Mouse (Mus musculus) layer of hippocampus, adult 6 months (tissue): ENCODE measurements around the gene Sprr2i. TPM values are rescaled to one million over a fixed set of nuclear protein-coding genes. Genes with fewer than 3 reads are reported as not detected.

Source experiments
- long read RNA-seq, 2 experiments: library from polyadenylated mRNA; unstranded; transcript quantifications; one replicate each; pipeline ENCODE4 v2.0.0; 2019 to 2020
- polyA plus RNA-seq: library from polyadenylated mRNA; unstranded; fragments of <200 nt; fragmentation: Nextera tagmentation; gene quantifications from 2 replicates; pipeline ENCODE4 v1.2.3, GENCODE M21; 2021

Gene Sprr2i
- polyA plus RNA-seq, result not detected in 2 replicates
- long read RNA-seq, experiment 1, result 0 reads
- long read RNA-seq, experiment 2, result 0 reads

GRCm38 (mm10) chr3:92407691-92408090 is at the start of gene Sprr2i:
Sprr2i (plus strand) TSS chr3:92407991.

GRCm38 (mm10) chr3:92364887-92365286 is 42.9 kb upstream of the Sprr2i start, which contains the start of gene Sprr2f:
Sprr2f (plus strand) TSS chr3:92365187.

GRCm38 (mm10) chr3:92385385-92385784 is 22.4 kb upstream of the Sprr2i start, which contains the start of gene Sprr2h:
Sprr2h (plus strand) TSS chr3:92385685.

GRCm38 (mm10) chr3:92417782-92418181 is 10.0 kb downstream of the Sprr2i start, which contains the start of gene Sprr2j-ps:
Sprr2j-ps (plus strand) TSS chr3:92418082.

GRCm38 (mm10) chr3:92429323-92429722 is 21.5 kb downstream of the Sprr2i start, which contains the start of gene Gm9774:
Gm9774 (minus strand) TSS chr3:92429423.

GRCm38 (mm10) chr3:92432282-92432681 is 24.5 kb downstream of the Sprr2i start, which contains the start of gene Sprr2k:
Sprr2k (plus strand) TSS chr3:92432582.

GRCm38 (mm10) chr3:92438689-92439088 is 30.9 kb downstream of the Sprr2i start, which contains the start of gene Sprr1b:
Sprr1b (minus strand) TSS chr3:92438789.

GRCm38 (mm10) chr3:92458620-92459019 is 50.8 kb downstream of the Sprr2i start, which contains the start of gene Sprr3:
Sprr3 (minus strand) TSS chr3:92458720.

Other genes starting within 250 kb of the Sprr2i start
- not detected in 2 replicates for gene Sprr2a1, start 192.2 kb upstream of the Sprr2i start, polyA plus RNA-seq
- gene Sprr2a2, start 192.1 kb upstream of the Sprr2i start, polyA plus RNA-seq, result 0.21 TPM in 2 replicates
- gene Sprr2a3, start 122.6 kb upstream of the Sprr2i start, polyA plus RNA-seq, result not detected in 2 replicates
- not detected in 2 replicates for gene Sprr2b, start 91.4 kb upstream of the Sprr2i start, polyA plus RNA-seq
- not detected in 2 replicates for gene Sprr2d, start 68.9 kb upstream of the Sprr2i start, polyA plus RNA-seq
- gene Sprr2e, start 55.8 kb upstream of the Sprr2i start, polyA plus RNA-seq, result not detected in 2 replicates
- gene Sprr2f, start 42.8 kb upstream of the Sprr2i start, polyA plus RNA-seq, result not detected in 2 replicates
- not detected in 2 replicates for gene Sprr2h, start 22.3 kb upstream of the Sprr2i start, polyA plus RNA-seq
- gene Sprr2j-ps, start 10.1 kb downstream of the Sprr2i start, polyA plus RNA-seq, result not detected in 2 replicates
- 2.0 and 2.1 TPM in 2 replicates for gene Gm9774, start 21.4 kb downstream of the Sprr2i start, polyA plus RNA-seq
- not detected in 2 replicates for gene Sprr2k, start 24.6 kb downstream of the Sprr2i start, polyA plus RNA-seq
- gene Sprr1b, start 30.8 kb downstream of the Sprr2i start, polyA plus RNA-seq, result not detected in 2 replicates
- not detected in 2 replicates for gene Sprr3, start 50.7 kb downstream of the Sprr2i start, polyA plus RNA-seq
- not detected in 2 replicates for gene Sprr1a, start 77.9 kb downstream of the Sprr2i start, polyA plus RNA-seq
- not detected in 2 replicates for gene Sprr4, start 92.5 kb downstream of the Sprr2i start, polyA plus RNA-seq
- gene 2310046K23Rik, start 126.5 kb downstream of the Sprr2i start, polyA plus RNA-seq, result not detected in 2 replicates
- not detected in 2 replicates for gene Ivl, start 165.7 kb downstream of the Sprr2i start, polyA plus RNA-seq
- not detected in 2 replicates for gene Smcp, start 181.0 kb downstream of the Sprr2i start, polyA plus RNA-seq
- not detected in 2 replicates for gene 2210017I01Rik, start 199.5 kb downstream of the Sprr2i start, polyA plus RNA-seq
- gene Lce6a, start 213.7 kb downstream of the Sprr2i start, polyA plus RNA-seq, result not detected in 2 replicates
- gene Lce1a1, start 240.3 kb downstream of the Sprr2i start, polyA plus RNA-seq, result not detected in 2 replicates
- gene Lce1b, start 248.9 kb downstream of the Sprr2i start, polyA plus RNA-seq, result not detected in 2 replicates